Mouse (Mus musculus) small intestine, adult 2 months (tissue): ENCODE data around the gene Mfap3. TPM values are rescaled to one million over a fixed set of nuclear protein-coding genes. Genes with fewer than 3 reads are reported as not detected.

Experiments
- H3K27ac ChIP-seq: fragments of 200-500 bp; 2 replicates; pipeline ENCODE4 v1.5.1; 2012; ENCODE audit warnings: low read depth, low read length, control low read depth, inconsistent platforms; ENCODE audit not compliant: insufficient read depth
- H3K27me3 ChIP-seq: fragments of 200-500 bp; 2 replicates; pipeline ENCODE4 v1.6.1; 2012; ENCODE audit warnings: mild to moderate bottlenecking, moderate library complexity, low read length, inconsistent platforms; ENCODE audit not compliant: control insufficient read depth, insufficient read depth
- H3K36me3 ChIP-seq: fragments of 200-500 bp; 2 replicates; pipeline ENCODE4 v1.6.1; 2012; ENCODE audit warnings: mild to moderate bottlenecking, low read length, control low read depth, inconsistent platforms; ENCODE audit not compliant: control insufficient read depth, insufficient read depth
- H3K4me1 ChIP-seq: fragments of 200-500 bp; 2 replicates; pipeline ENCODE4 v1.6.1; 2012; ENCODE audit warnings: low read length, inconsistent platforms, mixed read lengths; ENCODE audit not compliant: control insufficient read depth, insufficient read depth, insufficient read length
- H3K4me3 ChIP-seq: fragments of 200-500 bp; 2 replicates; pipeline ENCODE4 v1.5.1; 2012; ENCODE audit warnings: low read depth, mild to moderate bottlenecking, control low read depth, inconsistent platforms, low read length, moderate library complexity
- CTCF ChIP-seq: fragments of 200-500 bp; IDR thresholded peaks from 2 replicates; pipeline ENCODE4 v1.5.1; 2012; ENCODE audit warnings: low read depth, mild to moderate bottlenecking, control low read depth, inconsistent platforms, low read length, moderate library complexity, mixed read lengths; ENCODE audit not compliant: insufficient replicate concordance, insufficient read length; ENCODE audit errors: extremely low read depth
- POLR2A ChIP-seq: fragments of 200-500 bp; IDR thresholded peaks from 2 replicates; pipeline ENCODE4 v1.6.1; 2012; ENCODE audit warnings: low read depth, mild to moderate bottlenecking, control low read depth, inconsistent platforms, low read length, moderate library complexity
- WGBS: fragments of 180-500 bp; shearing (Covaris S2); methylation state at CpG from one replicate; pipeline ENCODE4 v1.1.7; 2018; 5-methylcytosine and 5-hydroxymethylcytosine counted together
- polyA plus RNA-seq: library from polyadenylated mRNA; depleted of rRNA; stranded (reverse); fragments of >200 nt; gene quantifications from 2 replicates; pipeline ENCODE4 v1.2.3, GENCODE M21; 2012

The Mfap3 gene
- polyA plus RNA-seq, 1 experiment = 6.9 TPM

GRCm38 (mm10) chr11:57488436-57488835, 30.0 kb upstream of the Mfap3 start:
- 87% methylated on average over 5 of the region's 5 CpGs for WGBS
- H3K4me3 ChIP-seq = no peak overlapping the region
- H3K36me3 ChIP-seq = peaks cover 63% of the 10 kb centered on the region
- H3K27ac ChIP-seq = no peak overlapping the region
- no peaks in the 10 kb centered on the region for H3K27me3 ChIP-seq
- TF ChIP-seq POLR2A (no peak), CTCF (no peak)
- H3K4me1 ChIP-seq = no peaks in the 10 kb centered on the region

DNA sequence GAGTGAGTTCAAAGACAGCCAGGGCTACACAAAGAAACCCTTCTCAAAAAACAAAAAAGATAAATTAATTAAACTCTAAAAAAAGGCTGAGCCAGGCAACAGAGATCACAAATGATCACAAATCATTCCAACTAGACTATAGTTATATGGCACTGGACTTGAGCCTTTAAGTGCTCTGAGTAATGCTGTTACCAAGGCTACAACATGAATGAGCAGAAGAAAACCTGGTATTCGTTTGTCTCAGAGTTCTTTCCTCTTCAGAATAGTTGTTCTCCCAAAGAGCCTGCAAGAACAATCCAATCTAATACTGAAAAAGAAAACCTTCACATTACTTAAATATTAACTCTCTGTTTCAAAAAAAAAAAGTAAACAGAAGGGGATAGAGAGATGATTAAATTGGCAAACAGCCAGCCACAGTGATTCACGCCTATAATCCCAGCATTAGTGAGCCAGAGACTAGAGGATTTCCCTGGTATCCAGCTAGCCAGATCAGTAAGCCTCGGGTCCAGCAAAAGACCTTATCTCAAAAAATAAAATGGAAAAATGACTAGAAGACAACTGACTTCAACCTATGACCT, 21.9 kb upstream of the Mfap3 start:
- TF ChIP-seq POLR2A (no peak), CTCF (no peak)
- H3K27me3 ChIP-seq = no peaks in the 10 kb centered on the region
- H3K4me3 ChIP-seq = no peak overlapping the region
- 25% methylated on average over 3 of the region's 3 CpGs for WGBS
- 0 out of 2 replicates have a peak overlapping the region, but pooled peaks have one; percentile 61 for H3K27ac ChIP-seq
- peaks cover 65% of the 10 kb centered on the region for H3K36me3 ChIP-seq
- 0 out of 2 replicates have a peak, but pooled peaks cover 2% of the 10 kb centered on the region for H3K4me1 ChIP-seq

DNA sequence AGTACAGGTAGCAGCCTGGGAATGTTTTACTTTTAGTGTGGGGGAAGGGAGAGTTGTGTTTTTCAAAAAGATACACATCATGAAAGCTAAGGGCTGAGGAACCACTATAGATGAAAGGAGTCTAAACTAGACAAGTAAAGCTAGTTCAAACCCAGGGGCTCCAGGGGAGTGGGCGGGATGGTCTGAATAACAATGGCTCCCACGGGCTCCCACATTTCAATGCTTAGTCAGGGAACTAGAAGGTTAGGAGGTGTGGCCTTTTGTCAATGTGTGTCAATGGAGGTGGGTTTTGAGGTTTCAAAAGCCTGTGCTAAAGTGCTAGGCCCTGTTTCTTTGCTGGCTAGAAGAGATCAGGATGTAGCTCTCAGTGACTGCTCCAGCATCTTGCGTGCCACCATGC, 20.8 kb upstream of the Mfap3 start:
- H3K36me3 ChIP-seq = peaks cover 56% of the 10 kb centered on the region
- TF ChIP-seq CTCF = no peak
- TF ChIP-seq POLR2A = no peak
- 91% methylated on average over 3 of the region's 3 CpGs for WGBS

DNA sequence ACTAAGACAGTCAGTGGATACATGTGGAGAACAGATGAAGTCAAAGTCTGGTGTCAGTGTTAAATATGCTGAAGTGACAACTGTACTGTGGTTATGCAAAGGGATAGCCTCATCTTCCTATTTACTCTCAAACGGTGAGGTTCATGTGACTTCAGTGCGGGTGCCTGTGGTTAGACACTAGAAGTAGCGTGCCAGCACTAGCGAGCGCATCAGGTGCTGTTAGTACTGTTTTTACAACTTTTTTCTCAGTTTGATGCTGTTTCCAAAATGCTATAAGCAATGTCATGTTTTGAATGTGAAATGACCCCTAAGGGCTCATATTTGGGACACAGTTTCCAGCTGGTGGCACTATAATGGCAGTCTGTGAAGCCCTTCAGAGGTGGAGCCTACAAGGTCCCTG, 20.2 kb upstream of the Mfap3 start:
- H3K4me1 ChIP-seq = 0 out of 2 replicates have a peak, but pooled peaks cover 2% of the 10 kb centered on the region
- H3K4me3 ChIP-seq = no peak overlapping the region
- peaks cover 52% of the 10 kb centered on the region for H3K36me3 ChIP-seq
- no peak for TF ChIP-seq POLR2A
- no peak for TF ChIP-seq CTCF
- H3K27me3 ChIP-seq = no peaks in the 10 kb centered on the region
- WGBS = 94% methylated on average over 5 of the region's 5 CpGs
- no peak overlapping the region for H3K27ac ChIP-seq

More for the DNA sequence above, 20.8 kb upstream of the Mfap3 start:
- Histone ChIP-seq H3K4me1 (0 out of 2 replicates have a peak, but pooled peaks cover 2% of the 10 kb centered on the region), H3K4me3 (no peak overlapping the region), H3K27ac (no peak overlapping the region), H3K27me3 (no peaks in the 10 kb centered on the region)

- no peaks in the 10 kb centered on the region for H3K27me3 ChIP-seq
- 95% methylated on average over 5 of the region's 5 CpGs for WGBS
- TF ChIP-seq POLR2A (no peak), CTCF (no peak)
- H3K27ac ChIP-seq = no peak overlapping the region
- H3K4me1 ChIP-seq = no peaks in the 10 kb centered on the region
- H3K4me3 ChIP-seq = no peak overlapping the region
- peaks cover 59% of the 10 kb centered on the region for H3K36me3 ChIP-seq
These were observed 15.3 kb upstream of the Mfap3 start for GRCm38 (mm10) chr11:57503155-57503554.

DNA sequence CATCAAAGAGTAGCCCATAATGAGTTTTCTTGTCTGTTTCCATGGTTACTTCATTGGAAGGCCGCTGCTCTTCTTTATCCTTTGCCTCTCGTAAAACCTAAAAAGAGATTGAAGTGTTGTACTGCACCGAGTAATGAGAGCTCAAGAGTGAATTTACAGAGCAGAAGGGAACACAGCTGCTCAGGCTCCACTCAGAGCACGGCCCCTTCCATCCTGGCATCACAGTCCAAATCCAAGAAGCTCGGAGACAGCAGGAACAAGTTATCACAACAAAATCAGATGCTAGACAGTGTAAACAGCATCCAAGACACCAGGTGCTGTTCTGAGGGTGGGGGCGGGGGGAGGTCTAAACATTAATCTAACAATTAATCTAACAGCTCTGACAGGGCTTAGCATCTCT, 11.6 kb upstream of the Mfap3 start:
- TF ChIP-seq POLR2A (no peak), CTCF (no peak)
- Histone ChIP-seq H3K27ac (no peak overlapping the region), H3K4me3 (no peak overlapping the region), H3K27me3 (no peaks in the 10 kb centered on the region), H3K36me3 (peaks cover 64% of the 10 kb centered on the region), H3K4me1 (no peaks in the 10 kb centered on the region)
- 84% methylated on average over 6 of the region's 6 CpGs for WGBS

GRCm38 (mm10) chr11:57515218-57515617, 3.2 kb upstream of the Mfap3 start:
- H3K4me3 ChIP-seq = no peak overlapping the region
- no peaks in the 10 kb centered on the region for H3K27me3 ChIP-seq
- H3K27ac ChIP-seq = no peak overlapping the region
- TF ChIP-seq POLR2A (no peak), CTCF (no peak)
- 81% methylated on average over 5 of the region's 5 CpGs for WGBS
- peaks cover 5% of the 10 kb centered on the region; the same call in 1 of the 2 replicates for H3K4me1 ChIP-seq
- peaks cover 31% of the 10 kb centered on the region for H3K36me3 ChIP-seq
